Mouse (Mus musculus) mature B cell (primary cell): Measurements from ENCODE around the gene Cecr2.

Experiments used
- in situ Hi-C: fragments of 300-500 bp; cut with MboI; formaldehyde crosslinking; loops from 2 replicates; pipeline ENCODE4 v1.14.3; 2019

The Cecr2 gene

DNA sequence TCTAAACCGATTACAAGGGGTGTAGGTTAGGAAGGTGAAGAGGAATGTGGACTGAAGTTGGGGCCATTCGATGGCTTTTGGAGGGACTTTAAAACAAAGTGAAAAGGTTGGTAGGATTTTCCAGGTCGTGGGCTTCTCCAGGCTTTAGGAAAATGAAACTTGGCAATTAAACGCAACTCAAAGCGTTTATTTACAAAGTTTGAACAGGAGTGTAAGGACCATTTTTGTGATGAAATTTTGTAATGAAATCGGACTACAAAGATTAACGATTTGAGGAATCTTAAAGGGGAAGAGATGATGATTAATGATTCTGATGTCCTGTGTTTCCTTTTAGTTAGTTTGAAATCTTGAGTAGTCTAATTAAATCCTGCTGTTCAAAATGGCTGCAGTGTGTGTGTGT, 1.7 kb downstream of the Cecr2 start:
- in situ Hi-C loops: no loop called here

DNA sequence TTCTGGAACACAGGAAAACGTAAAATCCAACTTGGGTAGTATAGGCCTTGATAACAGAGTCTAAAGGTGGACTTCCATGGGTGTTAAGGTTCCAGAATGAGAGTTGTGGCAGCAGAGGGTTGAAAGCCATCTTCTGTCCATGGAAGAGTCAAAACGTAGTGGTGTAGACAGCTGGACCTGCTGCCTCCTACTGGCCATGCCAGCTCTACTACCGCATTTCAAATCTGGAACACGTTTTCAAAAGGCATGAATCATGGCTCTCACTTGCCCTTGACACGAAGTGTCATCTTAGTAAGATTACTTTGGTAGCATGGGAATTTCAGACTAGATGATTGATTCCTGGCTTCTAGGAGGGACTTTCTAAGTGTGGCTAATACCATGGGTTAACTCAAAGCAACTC, 8.0 kb downstream of the Cecr2 start:
- in situ Hi-C loops: loop anchor here (10.0 kb wide), 1 partner anchor 119 kb away; no protein-coding TSS in a partner anchor

DNA sequence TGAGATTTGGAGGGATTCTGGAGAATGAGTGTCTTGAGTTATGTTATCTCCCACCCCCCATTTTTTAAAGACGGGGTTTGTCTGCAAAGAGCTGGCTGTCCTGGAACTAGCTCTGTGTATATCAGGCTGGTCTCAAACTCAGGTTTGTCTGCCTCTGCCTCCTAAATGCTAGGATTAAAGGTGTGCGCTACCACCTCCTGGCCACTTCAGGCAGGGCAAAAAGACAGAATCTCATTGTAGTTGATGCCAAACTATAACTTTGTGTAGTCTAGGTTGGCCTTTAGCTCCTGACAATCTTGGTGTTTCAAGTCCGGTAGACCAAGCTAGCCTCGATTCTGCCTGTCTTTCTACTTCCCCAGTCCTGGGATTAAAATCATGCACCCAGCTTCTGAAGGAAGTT, 8.7 kb downstream of the Cecr2 start:
- in situ Hi-C loops: loop anchor here (10.0 kb wide), 1 partner anchor 120 kb away; no protein-coding TSS in a partner anchor

DNA sequence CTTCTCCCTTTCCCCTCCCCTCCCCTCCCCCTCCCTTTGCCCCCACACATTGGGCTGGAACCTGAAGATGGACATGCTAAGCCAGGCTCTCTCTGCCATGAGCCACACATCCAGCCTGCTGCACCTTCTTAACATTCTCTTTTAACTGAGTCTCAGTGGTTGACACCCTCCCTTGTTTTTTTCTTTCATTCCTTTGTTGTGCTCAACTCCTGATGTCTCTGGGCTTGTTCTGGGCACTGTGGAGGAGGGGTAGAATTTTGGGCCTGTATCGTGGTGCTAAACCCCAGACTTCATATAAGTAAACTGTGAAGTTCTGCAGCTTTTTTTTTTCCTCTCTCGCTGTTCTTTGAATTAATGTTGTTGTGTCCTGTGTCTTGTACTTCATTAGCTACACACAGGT, 9.8 kb downstream of the Cecr2 start:
- in situ Hi-C loops: loop anchor here (10.0 kb wide), 1 partner anchor 121 kb away; no protein-coding TSS in a partner anchor

DNA sequence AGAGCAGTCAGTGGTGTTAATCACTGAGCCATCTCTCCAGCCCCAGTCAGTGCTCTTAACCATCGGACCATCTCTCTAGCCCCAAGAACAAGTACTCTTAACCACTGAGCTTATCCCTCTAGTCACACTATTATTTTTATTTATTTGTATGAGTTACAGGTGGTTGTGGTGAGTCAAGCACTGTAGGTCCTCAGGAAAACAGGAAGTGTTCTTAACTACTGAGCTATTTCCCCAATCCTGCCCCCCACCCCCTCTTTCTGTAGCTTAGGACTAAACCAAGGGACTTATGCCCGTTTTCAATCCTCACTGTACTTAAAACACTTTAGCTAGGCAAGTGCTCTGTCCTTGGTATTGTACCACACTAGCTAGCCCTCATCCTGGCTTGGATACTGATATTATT, 17.2 kb downstream of the Cecr2 start:
- in situ Hi-C loops: no loop called here

DNA sequence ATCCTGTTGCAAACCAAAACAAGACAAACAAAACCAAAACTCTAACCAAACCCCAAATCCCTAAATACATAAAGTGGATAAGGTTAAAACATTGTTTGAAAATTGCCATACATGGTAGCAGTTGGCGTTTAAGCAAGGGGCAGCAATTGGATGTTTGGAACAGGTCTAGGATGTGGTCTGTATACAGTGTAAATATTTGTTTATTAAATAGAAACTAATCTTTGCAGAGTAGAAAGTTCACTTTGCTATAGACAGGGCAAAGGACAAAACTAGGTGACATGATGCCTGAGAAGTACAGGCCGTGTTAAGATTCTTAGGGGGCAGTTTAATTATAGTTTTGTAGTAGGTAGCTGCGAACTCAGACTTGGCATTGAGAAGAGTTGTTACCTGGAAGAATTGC, 18.6 kb downstream of the Cecr2 start:
- in situ Hi-C loops: no loop called here

DNA sequence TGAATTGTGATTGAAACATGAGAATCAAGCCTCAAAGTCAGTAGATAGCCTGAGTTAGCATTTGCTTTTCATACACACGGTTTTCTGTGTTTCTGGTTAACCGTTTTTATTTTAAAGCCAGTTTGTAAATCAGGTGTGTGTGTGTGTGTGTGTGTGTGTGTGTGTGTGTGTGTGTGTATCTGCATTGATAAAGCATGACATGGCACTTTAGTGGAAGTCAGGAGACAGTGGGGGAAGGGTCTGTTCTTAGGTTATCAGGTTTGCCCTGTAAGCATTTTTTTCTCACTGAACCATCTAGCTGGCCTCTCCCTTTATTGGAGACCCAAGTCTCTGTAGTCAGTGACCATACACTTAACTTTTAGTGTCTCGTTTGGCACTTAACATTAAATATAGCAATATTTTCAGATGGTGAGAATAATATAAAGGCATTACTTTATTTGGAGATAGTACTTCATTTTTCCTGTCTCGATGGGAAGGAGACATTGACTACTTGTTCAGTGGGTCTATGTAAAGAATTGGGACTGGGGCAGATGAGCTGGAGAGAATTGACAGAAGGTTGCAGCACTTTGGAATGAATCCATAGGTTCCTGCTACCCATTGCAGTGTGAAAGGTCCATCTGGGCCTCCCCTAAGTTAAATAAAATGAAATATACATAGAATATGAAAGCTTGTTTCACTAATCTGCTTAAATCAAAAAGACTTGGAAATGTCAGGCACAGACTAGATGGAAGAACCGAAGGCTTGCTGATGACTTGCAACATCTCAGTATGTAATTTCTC, 20.9 kb downstream of the Cecr2 start:
- in situ Hi-C loops: no loop called here

DNA sequence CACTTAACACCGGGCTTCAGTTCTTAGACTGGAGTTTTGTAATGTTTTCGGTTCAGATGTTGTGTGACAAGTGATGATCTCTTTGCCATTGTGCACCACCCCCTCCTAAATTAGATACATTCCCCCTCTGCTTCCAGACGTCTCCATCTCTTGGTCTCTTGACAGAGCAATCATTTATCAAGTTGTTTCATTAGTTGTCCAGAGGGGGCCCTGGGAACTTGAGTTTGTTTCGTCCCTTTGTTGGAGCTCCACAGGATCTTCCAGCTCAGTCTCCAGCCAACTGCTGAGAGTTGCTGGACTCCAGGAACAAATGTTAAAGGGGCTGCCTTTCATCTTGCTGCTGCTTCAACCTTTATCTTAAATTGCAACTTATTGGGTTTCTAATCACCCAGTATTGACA, 34.1 kb downstream of the Cecr2 start:
- in situ Hi-C loops: no loop called here

DNA sequence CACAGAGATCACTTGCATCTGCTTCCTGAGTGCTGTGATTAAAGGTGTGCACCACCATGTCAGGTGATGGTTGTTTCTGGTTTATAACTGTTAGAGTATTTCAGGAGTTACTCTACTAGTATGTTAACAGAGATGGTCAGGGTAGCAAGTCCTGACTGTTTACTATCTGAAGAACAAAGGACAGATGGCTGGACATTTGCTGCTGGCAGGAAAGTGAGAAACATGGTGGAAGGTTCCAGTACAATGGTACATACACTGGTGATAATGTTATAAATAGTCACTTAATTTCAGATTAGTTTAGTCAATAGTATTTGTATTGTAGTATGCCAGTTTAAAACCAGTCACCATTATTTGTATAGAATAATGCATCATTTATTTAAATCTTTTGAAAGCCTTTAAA, 38.2 kb downstream of the Cecr2 start:
- in situ Hi-C loops: no loop called here

DNA sequence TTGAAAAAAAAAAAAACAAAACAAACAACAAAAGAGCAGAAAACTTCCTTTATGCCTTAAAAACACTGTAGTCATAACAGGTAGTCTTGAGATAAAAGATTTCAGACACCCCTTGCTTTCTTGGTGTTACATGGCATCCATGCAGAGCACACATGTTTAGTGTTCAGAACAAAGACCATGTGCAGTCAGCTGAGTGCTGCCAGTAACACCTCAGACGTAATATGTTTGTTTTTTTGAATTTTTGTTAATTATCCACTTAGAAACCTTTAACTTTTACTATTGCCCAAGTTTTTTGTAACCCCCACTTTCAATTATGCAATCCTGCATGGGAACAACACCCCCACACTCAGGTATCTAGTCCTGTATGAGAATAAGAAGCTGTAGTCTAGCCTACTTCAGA, 42.6 kb downstream of the Cecr2 start:
- in situ Hi-C loops: no loop called here

DNA sequence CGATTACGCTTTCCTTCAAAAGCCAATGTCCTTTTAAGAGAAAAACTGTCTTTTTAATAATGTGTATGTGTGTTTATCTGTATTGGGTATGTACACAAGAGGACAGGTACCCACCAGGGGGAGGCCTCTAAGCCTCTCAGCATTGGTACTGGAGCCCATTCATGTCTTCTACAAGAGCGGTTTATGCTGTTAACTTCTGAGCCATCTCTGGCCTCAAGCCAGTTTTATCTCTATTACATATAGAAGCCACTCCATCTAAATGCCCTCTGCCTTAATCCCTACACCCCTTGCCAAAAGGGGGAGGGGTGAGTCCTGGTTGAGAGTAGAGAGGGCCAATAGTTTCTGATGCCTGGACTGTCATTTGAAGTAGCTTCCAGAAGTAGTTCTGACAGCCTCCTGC, 48.6 kb downstream of the Cecr2 start:
- in situ Hi-C loops: no loop called here

DNA sequence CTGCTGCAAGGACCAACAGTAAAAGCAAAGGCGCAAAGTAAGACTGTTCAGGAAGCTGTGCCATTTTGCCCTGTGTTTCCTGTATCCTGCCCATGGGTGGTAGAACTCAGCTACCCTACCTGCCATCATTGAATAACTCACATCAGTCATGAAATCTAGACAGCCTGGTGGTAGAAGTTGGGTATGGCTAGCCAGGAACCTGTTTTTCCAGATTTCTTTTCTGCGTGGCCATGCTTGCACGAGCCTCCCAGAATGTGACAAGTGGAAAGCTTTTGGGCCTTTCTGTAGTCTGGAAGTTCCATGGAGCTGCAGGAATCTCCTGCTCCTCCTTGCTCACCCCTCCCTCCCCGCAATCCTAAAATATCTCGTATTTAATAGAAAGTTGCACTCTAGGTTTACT, 49.1 kb downstream of the Cecr2 start:
- in situ Hi-C loops: no loop called here

DNA sequence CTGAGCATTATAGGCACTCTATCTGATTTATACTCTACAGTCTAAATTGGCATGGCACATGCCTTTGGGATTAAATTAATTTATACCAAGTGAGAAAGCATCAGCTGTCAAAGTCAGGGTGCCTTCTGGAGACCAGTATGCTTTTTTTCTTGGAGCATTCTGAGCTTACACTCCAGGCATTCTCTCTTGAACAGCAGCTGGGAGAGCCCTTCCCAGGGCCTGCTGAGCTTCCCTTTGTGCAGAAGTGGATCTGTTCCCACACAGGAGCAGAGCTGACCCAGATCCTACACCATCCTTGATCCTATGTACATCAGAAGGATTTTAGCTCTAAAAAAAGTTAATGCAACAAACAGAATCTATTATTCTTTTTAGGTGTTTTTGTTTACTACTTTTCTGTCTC, 49.7 kb downstream of the Cecr2 start:
- in situ Hi-C loops: no loop called here

DNA sequence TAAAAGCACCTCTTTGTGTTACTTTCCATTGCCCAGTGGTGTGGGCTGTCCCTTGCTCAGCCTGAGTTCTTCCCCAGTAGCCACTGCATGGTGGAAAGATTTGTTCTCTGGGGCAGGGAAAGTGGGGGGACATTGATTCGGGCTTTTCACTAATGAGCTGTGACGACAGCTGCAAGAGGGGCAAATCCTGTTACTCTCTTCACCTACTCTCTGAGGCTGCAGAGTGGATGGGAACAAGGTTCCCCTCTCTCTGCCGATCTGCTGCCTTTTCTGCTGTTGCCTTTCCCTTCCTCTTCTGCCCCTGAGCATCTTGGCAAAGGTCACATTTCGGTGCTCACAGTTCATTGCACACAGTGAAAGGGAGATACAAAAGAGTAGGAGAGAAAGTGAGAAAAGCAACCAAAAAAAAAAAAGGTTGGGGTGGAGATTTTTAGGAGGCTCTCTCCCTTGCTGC, 50.4 kb downstream of the Cecr2 start:
- in situ Hi-C loops: no loop called here

DNA sequence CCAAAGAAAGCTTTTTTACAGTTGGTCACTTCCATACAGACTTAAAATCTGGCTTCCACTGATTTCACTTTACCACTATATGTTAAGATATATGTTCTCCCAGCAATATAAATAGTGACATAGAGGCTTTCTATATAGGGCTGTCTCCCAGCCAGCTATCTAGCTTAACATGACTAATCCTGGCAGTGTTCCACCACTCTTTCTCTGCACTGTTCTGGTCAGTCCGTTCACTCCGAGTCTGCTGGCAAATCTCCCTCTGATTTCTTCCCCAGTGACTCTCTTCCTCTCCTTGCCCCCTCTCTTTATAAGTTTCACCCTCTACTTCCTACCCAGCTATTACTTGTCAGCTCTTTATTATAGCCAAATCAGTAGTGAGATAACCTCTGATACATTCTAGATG, 59.8 kb downstream of the Cecr2 start:
- in situ Hi-C loops: no loop called here

DNA sequence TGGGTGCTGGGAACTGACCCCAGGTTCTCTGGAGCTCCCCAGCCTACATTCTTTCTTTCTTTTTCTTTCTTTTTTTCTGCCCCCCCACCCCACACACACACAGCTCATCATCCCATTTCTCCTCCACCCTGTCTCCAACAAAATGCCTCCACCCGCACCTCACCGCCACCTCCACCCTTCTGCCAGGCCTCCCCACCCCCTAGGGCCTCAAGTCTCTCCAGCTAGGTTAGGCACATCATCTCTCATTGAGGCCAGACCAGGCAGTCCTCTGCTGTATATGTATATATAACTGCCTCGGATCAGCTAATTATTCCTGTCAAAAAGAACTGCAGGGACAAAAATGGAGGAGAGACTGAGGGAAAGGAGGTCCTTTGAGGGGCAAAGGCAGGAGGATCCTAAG, 69.8 kb downstream of the Cecr2 start:
- in situ Hi-C loops: loop anchor here (5.0 kb wide), 1 partner anchor 199 kb away; no protein-coding TSS in a partner anchor

DNA sequence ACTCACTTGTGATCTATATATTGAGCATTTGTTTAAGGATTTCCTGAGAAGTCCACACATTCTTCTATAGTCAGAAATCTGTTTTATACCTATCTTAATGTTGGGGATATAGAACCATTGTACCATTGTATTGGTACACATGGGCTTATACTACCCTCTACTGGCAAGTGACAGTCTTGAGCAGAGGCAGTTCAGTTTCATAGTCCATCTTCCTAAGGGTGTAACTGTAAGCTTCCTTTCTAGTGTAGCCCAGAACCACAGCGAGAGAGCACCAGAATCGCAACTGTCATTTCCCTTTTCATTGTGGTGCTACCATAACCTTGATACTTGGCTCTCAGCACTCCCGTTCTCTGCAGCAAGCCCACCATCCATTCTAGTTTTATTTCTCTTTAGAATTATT, 70.4 kb downstream of the Cecr2 start:
- in situ Hi-C loops: loop anchor here (5.0 kb wide), 1 partner anchor 199 kb away; no protein-coding TSS in a partner anchor

DNA sequence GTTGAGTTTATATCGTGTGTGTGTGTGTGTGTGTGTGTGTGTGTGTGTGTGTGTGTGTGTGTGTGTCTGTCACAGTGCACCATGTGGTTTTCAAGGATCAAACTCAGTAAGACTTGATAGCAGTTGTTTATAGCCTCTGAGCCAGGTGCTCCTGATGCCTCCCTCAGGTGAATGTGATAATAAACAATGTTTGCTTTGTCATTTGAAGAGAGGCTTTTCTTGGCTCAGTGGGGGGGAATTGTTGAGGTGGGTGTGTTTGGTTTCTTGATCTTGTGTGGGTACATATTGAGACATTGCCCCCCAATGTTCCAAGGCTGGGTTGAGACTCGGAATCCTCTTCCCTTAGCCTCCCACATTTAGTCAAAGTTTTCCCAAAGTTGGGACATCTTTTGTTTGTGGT, 77.0 kb downstream of the Cecr2 start:
- in situ Hi-C loops: no loop called here

DNA sequence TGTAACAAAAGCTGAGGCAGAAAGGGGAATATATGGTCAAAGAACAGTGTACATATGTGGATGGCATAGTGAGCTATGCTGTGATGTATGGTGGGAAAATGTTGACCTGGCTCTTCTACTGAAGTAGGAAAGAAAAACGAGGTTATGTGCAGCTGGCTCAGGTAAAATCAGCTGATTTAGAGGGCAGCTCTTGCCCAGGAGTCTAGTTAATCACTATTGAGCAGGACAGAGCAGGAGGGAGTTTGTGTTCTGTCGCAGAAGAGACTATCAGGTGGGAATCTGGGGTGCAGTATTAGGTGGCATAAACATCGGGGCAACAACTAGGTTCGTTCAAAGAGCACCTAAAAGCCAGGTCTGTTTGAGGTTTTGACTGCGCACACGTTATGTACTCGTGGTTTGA, 78.1 kb downstream of the Cecr2 start:
- in situ Hi-C loops: no loop called here

DNA sequence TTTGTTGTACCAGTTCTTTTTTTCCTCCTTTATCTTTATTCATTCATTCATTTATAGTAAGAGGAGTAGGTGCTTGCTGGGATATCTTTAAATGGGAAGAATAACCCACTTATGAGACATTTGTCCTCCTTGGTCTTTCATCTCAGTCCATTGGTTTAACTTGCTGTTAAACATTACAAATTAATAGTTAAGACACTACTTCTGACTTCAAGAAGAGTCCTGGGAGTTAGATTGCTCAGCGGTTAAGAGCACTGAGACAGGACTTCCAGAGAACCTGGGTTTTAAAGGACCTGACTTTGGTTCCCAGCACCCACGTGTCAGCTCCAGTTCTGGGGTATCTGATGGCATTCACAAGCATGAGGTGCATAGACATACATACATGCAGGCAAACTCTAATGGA, 80.2 kb downstream of the Cecr2 start:
- in situ Hi-C loops: no loop called here

DNA sequence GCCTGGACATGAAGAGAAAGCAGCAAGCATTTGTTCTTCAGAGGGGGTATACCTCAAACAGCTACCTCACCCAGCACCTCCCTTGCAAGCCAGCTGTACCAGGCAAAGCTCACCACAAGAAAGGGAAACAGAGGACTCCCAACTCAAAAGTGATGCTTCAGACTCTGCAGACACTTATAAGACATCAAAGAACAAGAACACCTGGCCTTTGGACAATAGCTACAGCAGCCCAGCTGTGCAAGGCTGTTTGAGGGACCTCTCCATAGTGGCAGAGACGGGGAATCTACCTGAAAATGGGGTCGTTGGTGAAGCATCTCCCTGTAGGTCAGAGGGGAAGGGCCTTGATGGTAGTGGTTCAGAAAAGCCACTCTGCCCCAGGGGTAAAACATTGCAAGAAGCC, 95.0 kb downstream of the Cecr2 start:
- in situ Hi-C loops: no loop called here

DNA sequence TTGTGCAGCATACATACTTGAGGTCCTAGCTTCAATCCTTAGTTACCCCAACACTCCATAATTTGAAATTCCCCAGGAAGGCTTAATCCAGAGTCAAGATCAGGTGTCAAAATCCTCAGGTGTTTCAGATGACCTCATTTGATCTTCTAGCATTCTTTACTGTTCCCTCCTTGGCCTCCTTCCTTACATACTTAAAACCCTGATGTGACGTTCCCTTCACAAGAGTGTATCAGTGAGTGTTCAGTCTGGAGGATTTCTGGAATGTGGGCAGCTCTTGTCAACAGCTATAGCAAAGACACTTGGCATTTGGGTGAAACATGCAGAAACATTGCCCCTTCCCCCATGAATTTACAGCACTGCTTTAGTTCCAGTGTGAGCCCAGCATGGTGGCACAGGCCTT, 103.8 kb downstream of the Cecr2 start:
- in situ Hi-C loops: no loop called here

DNA sequence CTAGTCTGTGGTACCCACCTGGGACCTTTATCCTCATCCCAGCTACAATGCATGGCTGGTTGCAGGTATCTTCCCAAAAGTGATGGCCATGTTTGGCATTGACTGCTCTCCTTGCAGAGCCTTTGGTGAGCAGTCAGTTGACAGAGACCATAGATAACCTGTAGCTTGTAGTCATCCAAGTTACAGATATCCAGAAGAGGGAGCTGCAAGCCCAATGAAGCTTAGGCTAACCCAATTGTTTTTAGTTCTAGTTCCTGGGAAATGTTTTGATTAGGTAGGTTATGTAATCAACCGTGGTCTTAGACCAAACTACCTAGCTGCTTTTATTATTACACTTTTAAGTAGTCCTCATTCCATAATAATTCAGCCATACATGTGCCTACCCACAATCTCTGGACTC, 105.2 kb downstream of the Cecr2 start:
- in situ Hi-C loops: no loop called here

DNA sequence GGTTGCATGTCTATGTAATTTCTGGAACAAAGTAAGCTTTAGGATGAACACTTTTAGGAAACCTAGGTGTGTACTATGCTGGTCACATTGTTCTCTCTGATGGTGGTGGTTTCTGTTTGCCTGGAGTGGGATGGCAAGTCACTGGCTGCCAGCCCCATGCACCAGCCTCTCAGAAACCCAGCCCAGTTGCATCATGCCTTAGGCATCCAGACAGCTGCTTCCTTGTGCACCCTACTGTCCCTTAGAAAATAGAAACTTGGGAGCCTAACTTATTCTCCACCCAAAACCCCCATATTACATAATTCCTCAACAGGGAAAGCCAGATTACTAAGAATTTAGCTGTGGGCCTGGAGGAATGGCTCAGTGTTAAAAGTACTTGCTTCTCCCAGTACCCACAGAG, 105.9 kb downstream of the Cecr2 start:
- in situ Hi-C loops: no loop called here
